Mouse (Mus musculus): Measurements from ENCODE around the gene Mfsd4a. TPM values are rescaled to one million over a fixed set of nuclear protein-coding genes. Genes with fewer than 3 reads are reported as not detected.

Gene Mfsd4a
- polyA plus RNA-seq, 1 experiment from 2014 or later, result 11.2 TPM

Other genes with a start within 250 kb of the Mfsd4a start
- 15.4 and 20.8 TPM in 2 replicates for gene Slc41a1, start 240.6 kb downstream of the Mfsd4a start, polyA plus RNA-seq (2015; fragmentation: Nextera tagmentation; extraction: Ambion mirVana)
- gene Rab29, start 200.8 kb downstream of the Mfsd4a start, polyA plus RNA-seq (2015; fragmentation: Nextera tagmentation; extraction: Ambion mirVana), result 8.8 and 9.0 TPM in 2 replicates
- 59.4 and 66.7 TPM in 2 replicates for gene Nucks1, start 157.5 kb downstream of the Mfsd4a start, polyA plus RNA-seq (2015; fragmentation: Nextera tagmentation; extraction: Ambion mirVana)
- 2.0 and 2.1 TPM in 2 replicates for gene Slc45a3, start 105.1 kb downstream of the Mfsd4a start, polyA plus RNA-seq (2015; fragmentation: Nextera tagmentation; extraction: Ambion mirVana)
- 12.5 and 13.5 TPM in 2 replicates for gene Elk4, start 60.5 kb downstream of the Mfsd4a start, polyA plus RNA-seq (2015; fragmentation: Nextera tagmentation; extraction: Ambion mirVana)
- 0.48 and 1.9 TPM in 2 replicates for gene Cdk18, start 71.6 kb upstream of the Mfsd4a start, polyA plus RNA-seq (2015; fragmentation: Nextera tagmentation; extraction: Ambion mirVana)
- 14.9 and 18.4 TPM in 2 replicates for gene Lemd1, start 123.4 kb upstream of the Mfsd4a start, polyA plus RNA-seq (2015; fragmentation: Nextera tagmentation; extraction: Ambion mirVana)
- gene AC124108.1, start 123.4 kb upstream of the Mfsd4a start, polyA plus RNA-seq (2015; fragmentation: Nextera tagmentation; extraction: Ambion mirVana), result 2.5 and 3.3 TPM in 2 replicates
- gene Gm10188, start 161.7 kb upstream of the Mfsd4a start, polyA plus RNA-seq (2015; fragmentation: Nextera tagmentation; extraction: Ambion mirVana), result 0.86 TPM in 1 of 2 replicates, not detected in the other
- 2.7 and 3.4 TPM in 2 replicates for gene Klhdc8a, start 230.6 kb upstream of the Mfsd4a start, polyA plus RNA-seq (2015; fragmentation: Nextera tagmentation; extraction: Ambion mirVana)
- gene Nuak2, start 248.1 kb upstream of the Mfsd4a start, polyA plus RNA-seq (2015; fragmentation: Nextera tagmentation; extraction: Ambion mirVana), result 13.3 and 13.4 TPM in 2 replicates